Mouse (Mus musculus) heart, adult 18-20 months (tissue): Measurements from ENCODE around the gene Itga6. TPM values are rescaled to one million over a fixed set of nuclear protein-coding genes. Genes with fewer than 3 reads are reported as not detected.

Experiments
- DNase-seq, 2 experiments: peaks; one replicate each; pipeline ENCODE4 v3.0.0; 2021 to 2022; ENCODE audit warnings: mixed read lengths in 1 of 2
- total RNA-seq, 2 experiments: library from RNA; stranded (reverse); gene quantifications; 2 replicates each; pipeline ENCODE4 v1.2.3; 2021

Gene Itga6
- total RNA-seq, 2 experiments from 2014 or later, result 51.5 to 62.3 TPM

GRCm38 (mm10) chr2:71761081-71761480 is 15.7 kb downstream of the Itga6 start:
- no peak for DNase-seq

- DNase-seq, result no peak
Measured at GRCm38 (mm10) chr2:71764525-71764924, 19.1 kb downstream of the Itga6 start.

GRCm38 (mm10) chr2:71764961-71765735 is 19.7 kb downstream of the Itga6 start:
- no peak for DNase-seq

- DNase-seq, result peak in 1 of 2 experiments; percentile 68
Measured at GRCm38 (mm10) chr2:71766007-71766406, 20.6 kb downstream of the Itga6 start.

GRCm38 (mm10) chr2:71767019-71767610 is 21.7 kb downstream of the Itga6 start:
- no peak for DNase-seq

GRCm38 (mm10) chr2:71771762-71772161 is 26.3 kb downstream of the Itga6 start:
- DNase-seq, result no peak

- DNase-seq, result no peak
Measured at GRCm38 (mm10) chr2:71773714-71774113, 28.3 kb downstream of the Itga6 start.

- DNase-seq, result no peak
Measured at GRCm38 (mm10) chr2:71774246-71774951, 29.0 kb downstream of the Itga6 start.

- no peak for DNase-seq
Measured at GRCm38 (mm10) chr2:71775201-71775611, 29.8 kb downstream of the Itga6 start.

- no peak for DNase-seq
Measured at GRCm38 (mm10) chr2:71779266-71779888, 34.0 kb downstream of the Itga6 start.

- no peak for DNase-seq
Measured at GRCm38 (mm10) chr2:71780016-71780415, 34.6 kb downstream of the Itga6 start.

GRCm38 (mm10) chr2:71785260-71785659 is 39.8 kb downstream of the Itga6 start:
- DNase-seq, result no peak

GRCm38 (mm10) chr2:71786060-71786459 is 40.6 kb downstream of the Itga6 start:
- no peak for DNase-seq

- peak; percentile 75 to 84 for DNase-seq
Measured at GRCm38 (mm10) chr2:71786591-71787155, 41.3 kb downstream of the Itga6 start.

- DNase-seq, result peak; percentile 62 to 71
Measured at GRCm38 (mm10) chr2:71787156-71787590, 41.8 kb downstream of the Itga6 start.

GRCm38 (mm10) chr2:71787591-71788460 is 42.4 kb downstream of the Itga6 start:
- DNase-seq, result peak; percentile 47 to 59

GRCm38 (mm10) chr2:71790752-71791151 is 45.3 kb downstream of the Itga6 start:
- peak in 1 of 2 experiments; percentile 48 for DNase-seq

GRCm38 (mm10) chr2:71791203-71791602 is 45.8 kb downstream of the Itga6 start:
- DNase-seq, result no peak

GRCm38 (mm10) chr2:71794139-71794538 is 48.7 kb downstream of the Itga6 start:
- no peak for DNase-seq

- DNase-seq, result no peak
Measured at GRCm38 (mm10) chr2:71796787-71797186, 51.4 kb downstream of the Itga6 start.

- DNase-seq, result no peak
Measured at GRCm38 (mm10) chr2:71800798-71801197, 55.4 kb downstream of the Itga6 start.
